Mouse (Mus musculus) gastrocnemius, postnatal 14 days (tissue): ENCODE results near the gene Unc45a. TPM values are rescaled to one million over a fixed set of nuclear protein-coding genes. Genes with fewer than 3 reads are reported as not detected.

Experiments
- DNase-seq: peaks from one replicate; pipeline ENCODE4 v3.0.0; 2021; ENCODE audit warnings: mixed read lengths
- intact Hi-C: fragments of 180-260 bp; cut with DNase I; formaldehyde crosslinking; loops from one replicate; pipeline ENCODE4 v1.15.1; 2025; ENCODE audit warnings: low total_unique reads
- total RNA-seq, 2 experiments: library from RNA; stranded (reverse); gene quantifications; 2 replicates each; pipeline ENCODE4 v1.2.3; 2021

Unc45a gene
- total RNA-seq, 2 experiments from 2014 or later, result 11.7 to 12.1 TPM

DNA sequence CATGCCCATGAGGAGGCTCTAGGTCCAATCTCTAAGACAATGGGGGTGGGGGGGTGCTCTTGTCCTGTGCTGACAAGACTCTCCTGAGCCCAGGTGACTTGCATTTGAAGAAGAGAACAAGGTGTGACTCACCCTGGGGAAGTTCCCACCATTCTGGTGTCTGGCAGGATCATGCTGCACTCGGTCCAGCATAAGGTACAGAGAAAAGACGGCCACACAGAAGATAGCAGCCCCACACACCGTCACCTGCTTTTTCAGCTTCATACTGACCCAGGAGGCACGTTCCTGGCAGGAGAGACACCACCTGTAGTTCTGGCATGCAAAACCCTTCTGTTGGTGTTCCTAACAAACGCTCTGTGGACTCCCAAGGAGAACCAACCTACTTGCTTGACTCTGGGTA is 28.7 kb upstream of the Unc45a start:
- DNase-seq, result no peak
- intact Hi-C loops, result no loop called here

DNA sequence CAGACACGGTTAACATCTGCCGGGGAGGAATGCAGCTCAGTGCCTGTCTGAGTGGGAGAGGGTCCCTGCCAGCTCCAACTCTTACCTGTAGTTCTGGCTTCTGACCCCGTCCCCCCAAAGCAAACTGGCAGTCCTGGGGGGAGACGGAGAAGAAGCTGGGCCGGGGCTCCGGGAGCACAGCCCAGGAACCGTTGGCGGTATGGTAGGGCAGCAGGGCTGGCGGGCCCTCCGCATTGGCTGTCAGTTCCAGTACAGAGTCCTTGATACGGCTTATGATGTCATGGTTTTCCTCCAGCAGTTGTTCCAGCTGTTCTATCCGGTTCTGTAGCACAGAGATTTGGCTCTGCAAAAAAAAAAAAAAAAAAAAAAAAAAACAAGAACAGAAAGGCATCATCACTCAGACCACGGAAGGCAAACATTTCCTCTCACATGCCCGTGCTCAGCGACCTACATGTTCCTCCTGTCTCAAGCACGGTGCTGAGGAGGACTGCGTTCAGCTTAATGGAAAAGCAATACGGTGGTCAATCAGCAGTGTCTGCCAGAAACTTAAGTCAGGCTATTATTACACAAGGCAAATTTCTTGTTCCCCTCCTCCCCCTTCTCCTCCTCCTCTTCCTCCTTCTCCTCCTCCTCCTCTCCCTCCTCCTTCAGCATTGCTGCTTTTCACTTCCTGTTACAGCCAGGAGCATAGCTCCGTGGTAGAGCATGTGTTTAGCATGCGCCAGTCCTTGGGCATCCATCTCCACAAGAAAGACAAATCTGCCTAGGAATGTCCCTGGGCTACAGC is 28.0 kb upstream of the Unc45a start:
- DNase-seq, result no peak
- intact Hi-C loops, result no loop called here

DNA sequence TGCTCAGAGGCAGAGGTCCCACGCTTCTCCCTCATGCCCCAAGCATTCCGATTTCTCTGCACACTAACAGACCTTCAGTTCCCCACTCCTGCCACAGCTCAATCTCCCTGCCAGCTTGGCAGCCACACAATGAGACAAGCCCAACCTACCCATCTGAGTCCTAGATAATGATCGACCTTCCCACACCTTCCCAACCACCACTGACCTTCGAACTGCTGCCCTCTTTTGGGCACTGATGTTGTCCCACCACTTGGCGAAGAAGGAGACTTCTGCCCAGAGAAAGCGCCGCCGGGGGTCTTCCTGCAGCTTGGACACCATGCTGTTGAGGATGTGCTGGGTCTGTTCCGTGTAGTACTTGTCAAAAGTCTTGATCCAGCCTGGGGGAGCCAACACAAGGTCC is 27.2 kb upstream of the Unc45a start:
- intact Hi-C loops, result no loop called here
- DNase-seq, result no peak

DNA sequence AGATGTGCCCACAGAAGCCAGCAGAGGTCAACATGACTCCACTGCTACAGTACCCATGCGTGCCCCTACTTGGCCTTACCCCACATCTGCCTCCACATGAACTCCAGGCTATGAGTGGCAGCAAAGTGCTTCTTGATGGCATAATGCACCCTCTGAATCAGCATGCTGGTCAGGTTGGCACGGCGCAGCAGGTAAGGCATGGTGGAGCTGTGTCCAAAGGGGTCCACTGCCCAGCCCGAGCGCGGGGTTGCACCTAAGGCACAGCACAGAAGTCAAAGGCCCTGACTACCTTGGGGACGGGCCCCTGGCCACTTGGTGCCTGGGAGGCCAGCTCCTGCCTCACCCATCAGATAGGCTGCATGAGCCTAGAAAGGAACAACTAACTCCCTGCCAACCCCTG is 26.4 kb upstream of the Unc45a start:
- intact Hi-C loops, result no loop called here
- DNase-seq, result no peak

DNA sequence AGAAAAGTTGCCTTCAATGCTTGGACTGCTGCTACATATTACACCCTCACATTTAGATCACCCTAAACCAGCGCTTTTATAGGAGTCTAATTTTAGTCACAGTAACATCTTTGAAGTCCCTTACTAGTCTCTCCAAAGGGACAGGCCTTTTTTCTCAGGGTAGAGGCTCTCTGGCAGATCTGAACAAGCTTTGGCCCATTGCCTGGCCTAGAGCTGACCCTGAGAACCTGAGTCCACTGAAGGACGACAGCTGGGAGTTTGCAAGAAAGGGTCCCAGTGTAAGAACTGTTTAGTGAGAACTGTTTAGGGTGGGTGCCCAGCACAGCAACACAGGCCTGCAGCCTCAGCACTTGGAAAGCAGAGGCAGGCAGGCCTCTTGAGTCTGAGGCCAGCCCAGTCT is 25.0 kb upstream of the Unc45a start:
- intact Hi-C loops, result no loop called here
- peak; percentile 50 for DNase-seq

DNA sequence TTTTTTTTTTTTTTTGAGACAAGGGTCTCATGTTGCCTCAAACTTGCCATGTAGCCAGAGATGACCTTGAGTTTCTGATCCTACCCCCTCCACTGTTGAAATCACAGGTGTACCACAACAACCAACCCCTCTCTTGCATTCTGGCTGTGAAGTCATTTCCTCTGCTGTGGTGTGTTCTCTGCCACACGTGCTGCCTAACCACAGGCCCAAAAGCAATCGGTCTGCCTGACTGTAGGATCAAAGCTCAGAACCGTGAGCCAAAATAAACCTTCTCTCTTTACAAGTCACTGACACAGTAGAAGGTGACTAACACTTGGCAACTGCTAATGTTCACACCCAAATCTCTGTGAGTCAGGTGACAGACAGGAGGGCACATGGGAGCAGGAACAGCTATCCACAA is 19.6 kb upstream of the Unc45a start:
- no peak for DNase-seq
- intact Hi-C loops, result no loop called here

DNA sequence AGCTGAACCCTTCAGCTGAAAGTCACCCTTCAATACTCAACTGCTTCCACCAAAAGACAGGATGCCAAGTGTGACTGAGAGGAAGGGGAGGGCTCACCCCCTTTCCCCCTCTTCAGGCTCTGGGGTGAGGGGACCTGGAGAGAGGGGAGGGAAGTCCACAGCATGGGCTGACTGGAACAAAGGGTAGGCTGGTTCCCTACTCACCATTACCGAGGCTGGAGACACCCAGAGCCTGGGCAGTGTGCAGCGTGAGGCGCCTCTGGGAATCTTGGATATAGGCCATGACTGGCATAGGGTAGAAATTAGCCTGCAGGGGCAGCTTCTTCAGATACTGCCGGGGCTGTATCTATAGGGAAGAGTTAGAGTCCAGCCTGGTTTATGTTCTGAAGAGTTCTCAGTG is 17.2 kb upstream of the Unc45a start:
- intact Hi-C loops, result no loop called here

DNA sequence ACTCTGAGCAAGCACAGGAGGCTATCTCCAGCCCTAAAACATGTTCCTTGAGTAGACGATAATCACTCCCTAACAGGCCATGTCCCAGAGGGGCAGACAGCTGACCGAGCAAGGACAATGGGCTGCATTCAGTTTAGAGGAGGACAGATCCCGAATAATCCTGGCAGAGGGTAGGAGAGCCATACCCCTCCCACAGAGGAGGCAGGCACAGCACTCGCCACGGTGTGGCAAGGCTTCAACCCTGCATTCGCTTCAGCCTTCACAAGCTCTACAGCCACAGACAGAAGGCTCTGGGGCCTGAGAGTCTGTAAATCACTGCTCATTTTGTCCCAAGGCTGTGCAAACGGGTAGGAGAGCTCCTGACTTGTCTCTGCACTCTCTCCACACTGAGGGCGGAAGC is 16.4 kb upstream of the Unc45a start:
- no peak for DNase-seq
- intact Hi-C loops, result no loop called here

More for the DNA sequence above, 17.2 kb upstream of the Unc45a start:
- no peak for DNase-seq

DNA sequence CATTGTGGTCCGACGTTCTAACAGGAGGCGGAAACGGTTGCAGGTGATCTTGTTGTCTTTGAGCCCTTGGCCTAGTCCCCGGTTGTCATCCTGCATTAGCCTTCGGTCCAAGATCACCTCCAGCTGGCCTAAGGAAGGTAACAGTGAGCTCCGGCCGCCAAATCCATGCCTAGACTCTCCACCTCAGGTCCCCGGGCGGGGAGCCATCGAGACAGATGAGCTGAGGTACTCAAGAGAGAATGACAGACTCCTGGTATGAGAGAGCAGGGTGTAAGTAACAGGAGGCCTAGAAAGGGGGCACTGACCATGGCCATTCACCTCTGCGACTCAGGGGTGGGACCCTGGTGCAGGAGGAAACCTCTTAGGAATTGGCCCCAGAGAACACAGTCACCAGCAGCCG is 15.5 kb upstream of the Unc45a start:
- intact Hi-C loops, result no loop called here
- DNase-seq, result no peak

DNA sequence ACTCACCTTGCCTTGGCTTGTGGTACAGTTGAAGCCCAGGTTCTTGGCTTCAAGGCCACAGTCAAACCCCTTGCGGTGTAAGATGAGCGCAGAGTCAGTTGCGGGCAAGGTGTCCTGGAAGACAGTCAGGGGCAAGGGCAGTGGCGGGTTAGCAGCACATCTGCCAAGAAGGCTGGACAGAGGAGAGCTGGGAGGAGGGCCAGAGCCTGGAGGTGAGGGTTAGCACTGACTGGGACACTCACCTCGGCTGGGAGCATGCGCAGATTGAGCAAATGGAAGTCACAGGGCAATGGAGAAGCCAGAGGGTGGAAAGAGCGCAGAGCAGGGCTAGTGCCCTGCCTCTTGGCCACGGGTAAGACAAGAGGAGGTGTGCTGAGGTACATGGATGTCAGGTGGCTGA is 12.1 kb upstream of the Unc45a start:
- intact Hi-C loops, result no loop called here
- peak; percentile 57 for DNase-seq

DNA sequence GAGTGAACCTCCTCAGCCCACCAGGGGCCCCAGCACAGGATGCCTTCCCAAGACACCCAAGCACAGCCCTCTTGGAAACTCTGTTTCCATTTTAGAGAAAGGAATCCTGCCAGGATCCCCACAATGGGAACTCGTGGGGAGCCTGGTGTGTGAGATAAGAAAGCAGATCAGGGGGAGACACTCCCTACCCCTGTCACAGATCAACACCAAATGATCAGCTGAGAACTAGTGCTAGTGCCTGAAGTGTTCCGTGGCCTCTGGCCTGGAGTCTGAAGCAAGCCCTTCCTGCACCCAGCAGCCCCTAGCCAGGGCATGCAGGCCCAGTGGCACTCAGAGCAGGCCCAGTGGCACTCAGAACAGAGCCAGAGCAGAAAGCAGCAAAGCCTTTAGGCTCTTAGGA is 10.0 kb upstream of the Unc45a start:
- no peak for DNase-seq
- intact Hi-C loops, result no loop called here

DNA sequence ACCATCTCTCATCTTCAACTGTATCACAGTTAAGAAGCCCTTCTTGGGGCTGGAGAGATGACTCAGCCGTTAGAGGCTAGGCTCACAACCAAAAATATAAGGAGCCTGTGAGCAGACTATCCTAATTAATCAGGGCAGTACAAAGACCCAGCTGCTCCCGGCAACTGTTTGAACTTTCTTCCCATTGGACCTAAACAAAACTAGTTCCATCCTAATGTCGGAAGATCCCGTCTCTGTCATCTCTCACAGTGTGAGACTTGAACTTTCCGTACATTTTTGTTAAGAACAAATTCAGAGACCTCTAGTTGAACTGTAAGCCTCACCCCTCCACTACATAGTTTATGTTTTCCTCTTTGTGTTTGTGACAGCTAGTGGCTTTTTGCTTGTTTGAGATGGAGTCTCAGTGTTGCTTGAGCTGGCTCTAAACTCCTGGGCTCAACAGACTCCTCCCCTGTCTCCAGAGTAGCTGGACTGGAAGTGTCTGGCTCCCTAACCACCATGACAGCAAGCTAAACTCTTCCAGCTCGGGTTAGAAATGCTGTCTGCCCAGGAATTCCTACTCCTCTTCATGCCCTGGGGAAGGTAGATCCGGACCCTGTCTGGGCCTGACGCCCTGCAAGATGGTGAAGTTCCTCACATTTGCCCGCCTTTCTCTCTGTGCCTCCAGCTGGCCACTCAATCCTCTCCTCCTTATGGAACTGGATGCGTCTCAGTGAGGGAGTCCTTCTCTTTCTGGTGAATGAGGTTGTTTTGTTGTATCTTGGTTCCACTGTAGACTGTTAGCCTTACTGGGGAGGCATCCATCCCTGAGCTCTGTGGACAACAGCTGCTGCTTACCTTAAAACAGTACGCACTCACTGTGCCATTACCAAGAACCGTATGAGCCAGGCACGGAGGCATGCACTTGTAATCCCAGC is 7.1 kb upstream of the Unc45a start:
- intact Hi-C loops, result no loop called here
- no peak for DNase-seq

DNA sequence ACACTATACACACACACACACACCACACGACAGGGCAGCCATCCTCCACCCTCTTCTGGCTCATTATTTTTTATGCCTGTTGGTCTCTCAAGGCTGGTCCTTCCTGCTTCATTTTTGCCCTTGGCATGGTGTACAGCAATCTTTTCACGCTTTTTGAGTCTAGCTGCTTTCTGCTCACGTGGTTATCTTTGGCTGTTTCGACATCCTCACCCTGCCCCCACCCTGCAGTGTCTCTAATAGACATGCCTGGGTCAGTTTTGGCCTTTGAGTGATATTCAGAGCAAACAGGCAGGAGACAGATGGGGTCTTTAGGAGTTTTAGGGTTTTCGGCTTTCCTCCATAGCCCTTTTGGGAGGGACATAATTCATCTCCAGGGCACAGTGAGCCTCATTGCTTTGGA is 6.0 kb upstream of the Unc45a start:
- no peak for DNase-seq
- intact Hi-C loops, result no loop called here

DNA sequence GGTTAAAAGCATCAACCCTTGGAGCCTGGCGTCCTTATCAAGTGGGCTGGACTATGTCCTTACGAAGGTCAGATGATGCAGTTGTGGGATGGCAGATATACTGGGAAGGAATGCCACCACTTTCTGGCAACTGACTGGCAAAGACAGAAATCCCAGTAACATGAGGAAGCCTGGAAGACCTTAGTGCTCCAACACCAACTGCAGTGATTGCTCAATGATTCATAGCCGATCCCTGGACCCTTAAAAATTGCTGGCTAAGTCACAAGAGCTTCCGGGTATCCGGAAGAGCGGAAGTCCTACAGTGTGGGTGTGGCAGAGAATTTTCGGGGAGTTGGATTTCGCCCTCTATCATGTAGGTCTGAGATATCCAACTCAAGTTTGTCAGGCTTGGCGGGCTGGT is 5.4 kb upstream of the Unc45a start:
- DNase-seq, result no peak
- intact Hi-C loops, result no loop called here

DNA sequence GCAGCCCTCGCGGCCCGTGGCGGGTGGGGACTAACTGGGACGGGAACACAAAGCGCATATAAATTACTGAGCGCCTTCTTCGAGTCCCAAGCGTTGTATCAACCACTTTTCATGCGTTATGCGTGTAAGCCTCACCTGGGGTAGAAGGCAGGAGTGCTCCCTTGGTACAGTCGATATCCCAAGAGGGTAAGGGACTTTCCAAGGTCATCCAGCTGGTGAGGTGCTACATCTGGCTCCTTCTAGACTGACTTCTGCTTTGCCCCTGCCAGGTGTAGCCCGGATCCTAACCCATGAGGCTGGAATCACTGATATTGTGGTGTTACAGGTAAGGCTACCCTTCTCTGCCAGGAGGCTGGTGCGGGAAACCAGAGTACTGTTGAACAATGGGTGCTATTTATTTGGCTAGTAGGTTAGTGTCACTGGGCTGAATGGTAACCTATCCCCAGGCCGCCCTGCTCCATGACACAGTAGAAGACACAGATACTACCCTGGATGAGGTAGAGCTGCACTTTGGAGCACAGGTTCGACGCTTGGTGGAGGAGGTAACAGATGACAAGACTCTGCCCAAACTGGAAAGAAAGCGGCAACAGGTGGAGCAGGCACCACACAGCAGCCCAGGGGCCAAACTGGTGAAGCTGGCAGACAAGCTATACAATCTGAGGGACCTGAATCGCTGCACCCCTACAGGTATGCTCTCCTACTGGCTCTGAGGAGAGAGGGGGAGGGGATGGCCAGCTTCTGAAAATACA is 2.6 kb upstream of the Unc45a start:
- intact Hi-C loops, result no loop called here
- no peak for DNase-seq

DNA sequence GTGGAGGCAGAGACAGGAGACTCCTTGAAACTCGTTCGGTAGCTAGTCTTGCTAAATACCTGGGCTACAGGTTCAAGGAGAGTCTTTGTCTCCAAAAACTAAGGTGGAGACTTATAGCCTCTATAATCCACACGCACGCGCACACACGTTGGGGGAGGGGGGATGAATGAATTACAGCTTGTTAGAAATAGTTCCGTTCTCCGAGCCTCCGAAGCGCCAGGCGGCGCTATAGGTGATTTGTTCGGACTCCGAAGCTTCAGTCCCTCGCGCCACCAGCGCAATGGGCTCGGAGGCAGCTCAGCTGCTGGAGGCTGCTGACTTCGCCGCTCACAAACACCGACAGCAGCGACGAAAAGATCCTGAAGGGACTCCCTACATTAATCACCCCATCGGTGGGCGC is 2.1 kb upstream of the Unc45a start, which contains the start of gene Hddc3:
TSS of gene Hddc3 (plus strand) at position 247 of the 400 bp plus-strand sequence.
- intact Hi-C loops, result no loop called here
- peak; percentile 93 for DNase-seq

DNA sequence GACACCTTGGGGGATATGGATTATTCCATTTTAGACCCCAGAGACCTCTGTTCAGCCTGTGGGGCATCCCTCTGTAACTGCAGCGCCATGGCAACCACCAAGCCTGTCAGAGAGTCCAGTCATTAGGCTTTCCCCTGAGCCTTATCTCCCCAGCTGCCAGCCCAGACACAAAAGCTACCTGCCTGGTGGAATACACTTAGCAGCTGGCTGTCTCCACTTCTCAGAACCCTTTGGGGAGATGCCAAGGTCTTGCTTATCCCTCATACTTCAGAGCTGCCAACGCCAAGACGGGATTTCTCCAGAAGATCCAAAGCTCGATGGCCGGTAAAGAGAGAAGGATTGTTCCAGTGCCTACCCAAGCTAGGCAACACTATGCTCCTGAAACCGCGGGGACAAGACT is 988 bp upstream of the Unc45a start:
- intact Hi-C loops, result loop anchor here (2.0 kb wide), 1 partner anchor 29 kb away; the partner anchor contains the start of gene Man2a2
- no peak for DNase-seq

DNA sequence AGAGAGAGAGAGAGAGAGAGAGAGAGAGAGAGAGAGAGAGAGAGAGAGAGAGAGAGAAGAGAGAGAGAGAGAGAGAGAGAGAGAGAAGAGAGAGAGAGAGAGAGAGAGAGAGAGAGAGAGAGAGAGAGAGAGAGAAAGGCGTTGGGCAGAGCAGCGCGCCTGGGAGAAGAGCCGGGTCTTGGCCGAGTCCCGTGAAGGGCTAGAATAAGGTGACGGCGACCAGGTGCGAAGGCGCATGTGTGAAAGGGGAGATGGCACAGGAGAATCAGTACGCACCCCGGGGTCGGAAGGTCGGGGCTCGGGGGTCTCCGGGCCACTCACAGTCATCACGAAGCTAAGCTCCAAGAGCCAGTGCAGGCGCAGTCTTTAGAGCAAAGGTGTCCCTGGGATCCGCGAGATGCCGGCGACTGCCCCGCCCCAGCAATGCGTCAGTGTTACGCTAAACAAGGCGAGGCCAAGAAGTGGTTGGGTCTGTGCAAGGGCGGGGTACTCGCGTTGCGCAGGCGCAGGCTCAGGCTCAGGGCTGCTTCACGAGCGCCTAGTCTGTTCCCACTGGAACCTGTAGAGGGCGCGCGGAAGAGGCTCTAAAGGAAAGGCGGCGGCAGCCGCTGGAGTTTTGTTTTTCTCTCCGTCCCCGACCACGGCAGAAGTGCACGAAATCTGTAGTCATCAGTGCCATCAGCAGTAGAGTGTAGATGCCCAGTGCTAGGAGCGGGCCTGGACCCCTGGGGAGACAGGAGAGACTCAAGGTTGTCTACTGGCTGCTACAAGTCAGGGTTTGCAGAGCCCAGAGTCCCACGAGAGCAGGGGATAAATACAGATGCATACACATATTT is 794 bp downstream of the Unc45a start:
- intact Hi-C loops, result loop anchor here (2.0 kb wide), 1 partner anchor 31 kb away; the partner anchor contains the start of gene Man2a2
- peak; percentile 98 for DNase-seq

DNA sequence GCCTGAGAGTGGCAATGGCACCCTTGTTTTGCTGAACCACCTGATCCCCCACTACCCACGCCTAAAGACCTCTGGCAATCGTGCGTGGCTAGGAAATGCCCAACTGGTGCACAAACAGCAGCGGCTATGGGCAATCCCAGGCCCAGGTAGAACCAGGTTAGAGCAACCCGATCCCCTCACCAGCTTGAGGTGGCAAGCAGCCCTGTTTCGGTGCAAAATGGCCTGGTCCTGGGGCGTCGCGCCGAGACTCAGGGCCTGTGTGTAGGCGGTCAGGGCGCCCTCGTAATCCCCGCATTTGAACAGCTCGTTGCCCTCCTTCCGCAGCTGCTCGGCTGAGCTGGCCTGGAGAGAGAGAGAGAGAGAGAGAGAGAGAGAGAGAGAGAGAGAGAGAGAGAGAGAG is 1.4 kb downstream of the Unc45a start:
- no peak for DNase-seq
- intact Hi-C loops, result no loop called here
